Mouse (Mus musculus) embryonic facial prominence, embryonic 15.5 days (tissue): ENCODE results near the gene Baiap2l1. TPM values are rescaled to one million over a fixed set of nuclear protein-coding genes. Genes with fewer than 3 reads are reported as not detected.
A peak's percentile ranks its signal among the peaks of the same experiment; 100 is the strongest.

Experiments
- ATAC-seq: fragments of 200-750 bp; cut with Nextera tagmentation; 2 replicates; pipeline ENCODE4 v1.8.0; 2017; ENCODE audit warnings: low read depth, moderate TSS enrichment; ENCODE audit not compliant: insufficient number of reproducible peaks, low FRiP score, low TSS enrichment
- H3K27ac ChIP-seq: fragments of 300-500 bp; sonication (generic); replicated peaks from 2 replicates; pipeline ENCODE4 v1.5.1; 2015; ENCODE audit warnings: mild to moderate bottlenecking, inconsistent platforms
- H3K27me3 ChIP-seq: fragments of 300-500 bp; sonication (generic); 2 replicates; pipeline ENCODE4 v1.6.1; 2015; ENCODE audit warnings: inconsistent platforms
- H3K36me3 ChIP-seq: fragments of 300-500 bp; sonication (generic); 2 replicates; pipeline ENCODE4 v1.6.1; 2015; ENCODE audit warnings: mild to moderate bottlenecking, inconsistent platforms
- H3K4me1 ChIP-seq: fragments of 300-500 bp; sonication (generic); 2 replicates; pipeline ENCODE4 v1.6.1; 2015; ENCODE audit warnings: inconsistent platforms
- H3K4me2 ChIP-seq: fragments of 300-500 bp; sonication (generic); replicated peaks from 2 replicates; pipeline ENCODE4 v1.6.1; 2015; ENCODE audit warnings: mild to moderate bottlenecking, inconsistent platforms
- H3K4me3 ChIP-seq: fragments of 300-500 bp; sonication (generic); replicated peaks from 2 replicates; pipeline ENCODE4 v1.5.1; 2015; ENCODE audit warnings: mild to moderate bottlenecking, inconsistent platforms
- H3K9ac ChIP-seq: fragments of 300-500 bp; sonication (generic); 2 replicates; pipeline ENCODE4 v1.6.1; 2015; ENCODE audit warnings: inconsistent platforms
- H3K9me3 ChIP-seq: fragments of 300-500 bp; sonication (generic); replicated peaks from 2 replicates; pipeline ENCODE4 v1.6.1; 2016; ENCODE audit warnings: inconsistent platforms
- WGBS: fragments of 180-500 bp; shearing (Covaris S2); methylation state at CpG from one replicate; pipeline ENCODE4 v1.1.7; 2015; 5-methylcytosine and 5-hydroxymethylcytosine counted together
- polyA plus RNA-seq: library from polyadenylated mRNA; unstranded; fragments of >200 nt; fragmentation: Nextera tagmentation; extraction: Ambion mirVana; gene quantifications from 2 replicates; pipeline ENCODE4 v1.2.1, GENCODE M21; 2015

Baiap2l1 gene
- polyA plus RNA-seq, 1 experiment from 2014 or later: 11.7 TPM

DNA sequence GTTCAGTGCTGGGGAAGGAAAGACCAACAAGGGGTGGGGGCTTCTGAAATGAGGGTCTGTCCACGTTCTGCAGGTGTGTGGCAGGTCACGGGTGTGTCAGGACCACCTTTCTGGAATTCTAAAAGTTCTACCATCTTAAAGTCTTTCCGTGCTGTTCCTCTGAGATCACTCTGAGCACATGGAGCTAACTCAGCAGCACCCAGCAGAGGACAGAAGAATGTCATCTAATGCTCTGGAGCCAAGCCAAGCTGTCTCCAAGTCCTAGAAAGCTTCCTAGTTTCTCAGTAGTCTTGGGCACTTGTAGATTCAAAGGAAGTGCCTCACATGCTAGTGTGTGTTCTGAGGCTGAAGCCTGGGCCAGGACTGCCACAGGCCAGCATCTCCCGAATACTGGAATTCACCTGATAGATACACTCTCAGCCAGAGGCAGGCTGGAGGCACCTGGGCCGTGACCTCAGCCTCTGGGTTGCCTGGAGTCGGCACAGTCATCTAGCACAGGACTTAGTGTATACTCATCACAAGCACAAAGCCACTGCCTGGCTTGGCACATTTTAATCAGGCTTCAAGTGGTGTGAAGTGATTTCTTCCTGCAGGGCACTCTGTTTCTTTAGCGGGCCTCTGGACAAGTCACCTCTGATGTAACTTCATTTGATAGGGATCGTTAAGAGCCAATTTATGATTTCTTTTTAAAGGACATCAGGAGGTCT lies 90.2 kb downstream of the Baiap2l1 start:
- H3K9ac ChIP-seq: no peak overlapping the region
- H3K4me2 ChIP-seq: no peak overlapping the region
- no peaks in the 10 kb centered on the region for H3K9me3 ChIP-seq
- H3K36me3 ChIP-seq: peaks cover 36% of the 10 kb centered on the region
- ATAC-seq: no peak
- H3K4me3 ChIP-seq: no peak overlapping the region
- 0 out of 2 replicates have a peak, but pooled peaks cover 3% of the 10 kb centered on the region for H3K4me1 ChIP-seq
- H3K27me3 ChIP-seq: no peaks in the 10 kb centered on the region
- H3K27ac ChIP-seq: no peak overlapping the region
- 79% methylated on average over 8 of the region's 8 CpGs for WGBS

DNA sequence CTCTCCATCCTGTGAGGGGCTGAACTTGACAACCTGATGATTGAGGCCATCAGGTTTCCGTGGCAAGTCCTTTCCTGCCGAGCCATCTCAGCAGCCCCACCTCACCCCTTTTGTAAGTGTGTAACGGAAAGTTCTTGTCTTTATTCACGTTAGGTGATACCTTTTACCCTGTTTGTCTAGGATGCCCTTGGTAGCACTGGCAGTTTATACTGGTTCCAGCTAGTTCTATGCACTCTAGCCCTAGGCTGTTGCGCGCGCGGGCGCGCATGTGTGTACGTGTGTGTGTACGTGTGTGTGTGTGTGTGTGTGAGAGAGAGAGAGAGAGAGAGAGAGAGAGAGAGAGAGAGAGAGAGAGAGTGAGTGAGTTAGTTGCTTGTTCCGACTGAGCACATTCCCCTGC lies 94.4 kb downstream of the Baiap2l1 start:
- Histone ChIP-seq H3K27me3 (no peaks in the 10 kb centered on the region), H3K4me1 (peaks cover 41% of the 10 kb centered on the region), H3K4me3 (no peak overlapping the region), H3K9ac (no peak overlapping the region), H3K9me3 (no peaks in the 10 kb centered on the region), H3K4me2 (no peak overlapping the region), H3K27ac (no peak overlapping the region), H3K36me3 (peaks cover 42% of the 10 kb centered on the region)
- 72% methylated on average over 13 of the region's 13 CpGs for WGBS
- ATAC-seq: no peak

DNA sequence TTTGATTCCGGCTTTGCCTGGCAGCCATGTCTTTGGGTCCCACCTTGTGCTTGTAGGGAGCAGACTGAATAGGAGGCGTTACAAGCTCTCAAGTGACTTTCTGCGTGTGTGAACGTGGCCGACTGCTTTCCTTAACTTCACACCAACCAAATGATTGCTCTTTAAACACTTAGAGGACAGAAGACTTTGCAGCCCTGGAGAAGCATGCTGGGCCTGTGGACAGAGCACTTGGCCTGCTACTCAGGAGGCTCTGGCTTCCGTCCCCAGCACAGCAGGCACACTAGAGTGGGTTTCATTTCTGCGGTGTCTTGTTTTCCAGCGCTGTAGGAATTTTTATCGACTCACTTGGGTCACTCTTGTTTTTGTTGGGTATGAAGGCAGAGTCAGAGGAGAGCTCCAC lies 94.8 kb downstream of the Baiap2l1 start:
- no peaks in the 10 kb centered on the region for H3K9me3 ChIP-seq
- H3K27me3 ChIP-seq: no peaks in the 10 kb centered on the region
- ATAC-seq: no peak
- H3K36me3 ChIP-seq: peaks cover 39% of the 10 kb centered on the region
- no peak overlapping the region for H3K27ac ChIP-seq
- no peak overlapping the region for H3K4me3 ChIP-seq
- 67% methylated on average over 9 of the region's 9 CpGs for WGBS
- H3K4me2 ChIP-seq: no peak overlapping the region
- no peak overlapping the region for H3K9ac ChIP-seq
- peaks cover 45% of the 10 kb centered on the region for H3K4me1 ChIP-seq

DNA sequence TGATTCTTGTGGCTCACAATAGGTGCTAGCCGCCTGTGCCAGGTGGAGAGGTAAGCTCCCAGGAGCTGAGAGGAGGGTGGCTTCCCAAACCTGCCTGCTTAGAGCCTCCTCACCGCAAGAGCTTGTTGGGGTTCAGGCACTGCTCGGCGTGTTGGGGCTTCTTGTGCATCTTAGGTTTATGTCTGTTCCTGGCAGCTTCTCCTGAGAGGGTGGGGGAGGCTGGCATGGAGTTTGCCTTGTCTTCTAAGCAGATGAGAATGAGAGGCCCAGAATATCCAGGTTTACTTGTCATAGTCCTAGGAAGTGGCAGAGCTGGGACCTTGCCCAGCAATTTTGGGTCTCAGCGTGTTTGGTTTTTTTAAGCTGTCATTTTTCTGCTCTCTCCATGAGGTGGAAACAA lies 96.1 kb downstream of the Baiap2l1 start:
- Histone ChIP-seq H3K9me3 (no peaks in the 10 kb centered on the region), H3K4me2 (no peak overlapping the region), H3K27ac (no peak overlapping the region), H3K36me3 (peaks cover 29% of the 10 kb centered on the region), H3K9ac (no peak overlapping the region), H3K4me3 (no peak overlapping the region), H3K4me1 (peaks cover 58% of the 10 kb centered on the region), H3K27me3 (no peaks in the 10 kb centered on the region)
- ATAC-seq: no peak
- WGBS: 82% methylated on average over 5 of the region's 5 CpGs

DNA sequence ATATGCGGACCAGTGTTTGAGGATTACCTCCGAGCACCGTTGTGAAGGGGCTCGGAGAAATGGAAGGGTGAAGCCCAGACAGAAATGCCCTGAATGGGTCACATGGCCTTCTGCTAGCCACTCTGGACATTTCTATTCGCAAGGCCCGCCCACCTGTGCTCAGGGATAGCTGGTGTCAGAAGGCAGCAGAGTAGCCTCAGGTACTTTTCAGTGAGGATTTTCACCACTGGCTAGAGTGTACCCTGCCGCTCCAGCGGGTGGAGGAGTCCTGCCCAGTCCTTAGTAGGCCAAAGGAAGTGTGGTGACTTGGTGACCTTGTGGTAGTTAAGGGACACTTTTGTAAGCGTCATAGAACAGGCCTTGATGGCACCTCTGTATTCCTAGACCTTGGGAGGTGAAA lies 96.6 kb downstream of the Baiap2l1 start:
- WGBS: 77% methylated on average over 9 of the region's 9 CpGs
- peaks cover 63% of the 10 kb centered on the region for H3K4me1 ChIP-seq

DNA sequence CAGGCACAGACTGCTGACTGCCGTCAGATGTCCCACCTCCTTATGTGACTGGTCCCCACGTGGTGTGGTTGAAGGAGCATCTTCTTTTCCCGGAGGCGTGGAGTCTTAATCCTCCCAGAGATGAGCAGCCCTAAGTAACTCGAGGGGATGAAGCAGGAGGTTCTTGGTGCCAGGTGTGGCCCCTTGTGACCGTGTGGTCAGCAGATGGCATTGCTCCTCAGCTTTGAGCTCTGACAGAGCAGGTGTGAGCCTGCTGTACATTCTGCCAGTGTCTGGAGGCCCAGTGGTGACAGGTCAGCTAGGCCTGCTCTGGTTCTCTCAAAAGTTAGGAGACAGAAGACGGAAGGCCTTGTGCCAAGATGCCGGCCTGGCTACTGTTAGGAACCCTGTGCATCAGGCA lies 97.4 kb downstream of the Baiap2l1 start:
- H3K4me2 ChIP-seq: no peak overlapping the region
- no peak overlapping the region for H3K27ac ChIP-seq
- no peaks in the 10 kb centered on the region for H3K9me3 ChIP-seq
- H3K4me1 ChIP-seq: peaks cover 65% of the 10 kb centered on the region
- ATAC-seq: no peak
- H3K4me3 ChIP-seq: no peak overlapping the region
- peaks cover 18% of the 10 kb centered on the region; the same call in 1 of the 2 replicates for H3K36me3 ChIP-seq
- no peaks in the 10 kb centered on the region for H3K27me3 ChIP-seq
- H3K9ac ChIP-seq: no peak overlapping the region
- WGBS: 68% methylated on average over 8 of the region's 8 CpGs

More for the DNA sequence above, 96.6 kb downstream of the Baiap2l1 start:
- H3K9ac ChIP-seq: no peak overlapping the region
- no peaks in the 10 kb centered on the region for H3K27me3 ChIP-seq
- no peak overlapping the region for H3K4me2 ChIP-seq
- no peak overlapping the region for H3K27ac ChIP-seq
- no peak for ATAC-seq
- H3K9me3 ChIP-seq: no peaks in the 10 kb centered on the region
- H3K36me3 ChIP-seq: peaks cover 24% of the 10 kb centered on the region
- no peak overlapping the region for H3K4me3 ChIP-seq

DNA sequence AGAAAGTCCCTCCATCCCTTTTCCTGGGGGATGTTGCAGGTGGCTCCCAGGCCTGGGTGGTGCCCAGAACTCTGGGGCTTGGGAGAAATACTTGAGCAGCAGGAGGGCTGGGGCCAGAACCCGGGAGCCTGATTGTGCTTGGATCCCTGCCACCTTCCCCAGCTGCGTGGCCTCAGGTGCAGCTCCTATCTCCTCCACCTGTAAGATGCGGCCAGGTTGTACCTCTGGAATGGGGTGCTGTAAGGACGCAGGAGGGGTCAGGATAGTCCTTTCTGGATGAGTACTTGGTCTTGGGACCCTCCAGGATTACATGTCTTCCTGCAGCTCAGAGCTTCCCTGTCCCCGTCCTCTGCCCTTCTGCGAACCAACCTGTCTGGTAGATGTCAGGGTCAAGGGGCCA lies 98.7 kb downstream of the Baiap2l1 start:
- H3K9me3 ChIP-seq: no peaks in the 10 kb centered on the region
- H3K4me2 ChIP-seq: no peak overlapping the region
- H3K36me3 ChIP-seq: peaks cover 10% of the 10 kb centered on the region; the same call in 1 of the 2 replicates
- no peak overlapping the region for H3K4me3 ChIP-seq
- H3K9ac ChIP-seq: no peak overlapping the region
- H3K27ac ChIP-seq: no peak overlapping the region
- 70% methylated on average over 6 of the region's 6 CpGs for WGBS
- no peaks in the 10 kb centered on the region for H3K27me3 ChIP-seq
- ATAC-seq: no peak
- peaks cover 65% of the 10 kb centered on the region for H3K4me1 ChIP-seq

DNA sequence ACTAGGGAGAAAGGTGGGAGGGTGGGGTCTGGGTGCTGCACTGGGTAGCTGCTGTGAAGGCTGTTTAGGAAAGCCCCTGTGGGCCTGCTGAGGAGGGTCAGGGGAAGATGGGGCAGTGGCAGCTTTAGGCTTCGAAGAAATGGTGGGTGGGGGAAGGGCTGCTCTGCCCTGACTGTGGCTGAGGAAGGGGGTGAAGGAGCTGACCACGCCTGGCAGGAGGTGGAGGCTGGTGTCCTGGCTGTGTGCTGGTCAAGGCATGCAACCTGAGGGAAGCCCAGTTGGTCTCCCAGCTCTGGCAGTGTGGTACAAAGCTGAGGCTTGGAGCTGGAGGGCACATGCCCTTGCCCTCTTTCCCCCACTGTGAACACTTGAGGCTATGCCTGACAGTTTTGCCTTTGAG lies 99.2 kb downstream of the Baiap2l1 start:
- Histone ChIP-seq H3K9me3 (no peaks in the 10 kb centered on the region), H3K9ac (no peak overlapping the region), H3K4me1 (peaks cover 67% of the 10 kb centered on the region), H3K4me2 (peak overlapping the region; percentile 69), H3K4me3 (peak overlapping the region; percentile 18; the same call in 1 of the 2 replicates), H3K27ac (0 out of 2 replicates have a peak overlapping the region, but pooled peaks have one; percentile 7), H3K36me3 (peaks cover 10% of the 10 kb centered on the region; the same call in 1 of the 2 replicates), H3K27me3 (no peaks in the 10 kb centered on the region)
- ATAC-seq: no peak
- WGBS: 27% methylated on average over 2 of the region's 2 CpGs

DNA sequence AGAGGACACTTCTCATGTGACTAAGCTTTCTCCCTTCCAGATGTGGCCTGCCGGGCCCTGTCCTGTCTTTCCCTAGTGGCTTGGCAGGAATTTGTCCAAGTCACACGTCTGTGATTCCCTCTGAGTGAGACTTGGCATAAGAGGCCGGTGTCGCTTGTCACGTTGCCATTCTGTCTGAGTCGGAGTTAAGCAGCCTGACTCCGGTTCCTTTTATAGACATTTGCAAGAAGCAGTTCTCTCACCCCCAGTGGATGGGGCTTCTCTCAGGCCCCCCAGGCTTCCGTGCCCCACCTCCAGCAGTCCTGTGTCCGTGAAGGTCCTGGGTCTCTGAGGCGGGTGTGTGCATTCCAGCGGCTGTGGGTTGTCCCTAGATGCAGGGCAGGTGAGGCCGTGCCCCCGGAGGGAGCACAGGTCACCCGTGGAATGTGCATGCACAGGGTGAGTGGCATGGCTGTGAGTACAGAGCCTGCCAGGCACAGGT lies 99.7 kb downstream of the Baiap2l1 start:
- Histone ChIP-seq H3K9ac (no peak overlapping the region), H3K27ac (no peak overlapping the region), H3K27me3 (no peaks in the 10 kb centered on the region), H3K4me2 (peak overlapping the region; percentile 69), H3K4me1 (peaks cover 64% of the 10 kb centered on the region), H3K36me3 (peaks cover 10% of the 10 kb centered on the region; the same call in 1 of the 2 replicates), H3K4me3 (peak overlapping the region; percentile 18; the same call in 1 of the 2 replicates), H3K9me3 (no peaks in the 10 kb centered on the region)
- ATAC-seq: no peak
- WGBS: 18% methylated on average over 14 of the region's 14 CpGs

DNA sequence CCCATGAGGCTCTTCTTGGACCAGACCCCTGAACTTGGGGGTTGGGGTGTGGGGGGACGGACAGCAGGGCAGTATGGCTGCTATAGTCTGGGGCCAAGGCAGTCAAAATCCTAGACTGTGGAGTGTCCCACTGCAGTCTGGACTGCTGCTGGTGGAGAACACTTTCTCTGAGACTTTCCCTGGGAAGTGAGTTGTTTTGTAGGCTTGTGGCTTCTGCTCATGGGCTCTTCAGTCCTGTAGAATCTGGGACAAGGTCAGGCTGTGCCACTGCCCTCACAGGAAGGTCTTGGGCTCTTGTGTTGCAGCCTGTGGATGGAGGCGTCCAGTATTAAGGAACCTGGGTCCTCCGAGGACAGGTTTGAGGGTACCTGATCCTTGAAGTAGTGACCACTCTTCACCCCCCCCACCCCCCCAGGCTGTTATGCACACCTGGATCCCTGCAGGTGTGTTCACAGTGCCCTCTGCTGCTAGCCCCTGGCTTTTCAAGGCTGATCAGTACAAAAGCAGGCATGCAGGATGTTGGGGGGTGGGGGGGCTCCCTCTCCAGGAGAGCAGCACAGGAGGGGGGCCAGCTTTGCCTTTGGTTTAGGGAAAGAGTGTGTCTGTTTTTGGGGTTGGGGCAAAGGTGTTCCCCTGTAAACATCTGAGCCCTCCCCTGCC lies 100.3 kb downstream of the Baiap2l1 start:
- H3K27ac ChIP-seq: no peak overlapping the region

DNA sequence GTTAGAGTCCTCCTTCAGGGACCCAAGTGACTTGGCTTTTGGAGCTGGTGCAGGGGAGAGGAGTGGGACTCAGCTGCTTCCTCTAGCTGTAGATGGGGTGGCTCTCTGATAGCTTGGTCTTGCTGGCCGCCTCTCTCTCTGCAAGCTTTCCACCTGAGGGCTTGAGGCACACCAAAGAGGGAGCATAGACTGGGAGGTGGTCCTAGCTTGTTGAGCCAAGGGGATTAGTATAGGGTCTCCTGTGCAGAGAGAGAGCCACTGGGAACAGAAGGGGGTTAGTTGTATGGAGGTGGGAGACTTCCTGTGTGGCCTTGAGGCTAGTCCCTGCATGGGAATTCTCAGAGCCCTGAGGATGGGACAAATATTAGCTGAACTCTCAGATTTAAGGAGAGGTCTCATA lies 101.0 kb downstream of the Baiap2l1 start:
- H3K4me3 ChIP-seq: peak overlapping the region; percentile 97
- ATAC-seq: no peak
- no peaks in the 10 kb centered on the region for H3K27me3 ChIP-seq
- H3K4me2 ChIP-seq: peak overlapping the region; percentile 69
- H3K36me3 ChIP-seq: peaks cover 9% of the 10 kb centered on the region; the same call in 1 of the 2 replicates
- no peaks in the 10 kb centered on the region for H3K9me3 ChIP-seq
- 20% methylated on average over 1 of the region's 1 CpGs for WGBS
- peak overlapping the region; percentile 85; the same call in 1 of the 2 replicates for H3K9ac ChIP-seq
- peak overlapping the region; percentile 88 for H3K27ac ChIP-seq
- H3K4me1 ChIP-seq: peaks cover 60% of the 10 kb centered on the region

More for the DNA sequence above, 100.3 kb downstream of the Baiap2l1 start:
- no peaks in the 10 kb centered on the region for H3K27me3 ChIP-seq
- peak overlapping the region; percentile 69 for H3K4me2 ChIP-seq
- H3K4me3 ChIP-seq: peak overlapping the region; percentile 97; the same call in 1 of the 2 replicates
- ATAC-seq: no peak
- H3K36me3 ChIP-seq: peaks cover 10% of the 10 kb centered on the region; the same call in 1 of the 2 replicates
- H3K9ac ChIP-seq: no peak overlapping the region
- H3K4me1 ChIP-seq: peaks cover 64% of the 10 kb centered on the region
- WGBS: 66% methylated on average over 3 of the region's 3 CpGs
- no peaks in the 10 kb centered on the region for H3K9me3 ChIP-seq
